Mouse (Mus musculus) embryonic facial prominence, embryonic 12.5 days (tissue): ENCODE results near the gene Srrt. TPM values are rescaled to one million over a fixed set of nuclear protein-coding genes. Genes with fewer than 3 reads are reported as not detected.
A peak's percentile ranks its signal among the peaks of the same experiment; 100 is the strongest.

ENCODE experiments used
- ATAC-seq: fragments of 200-750 bp; cut with Nextera tagmentation; 2 replicates; pipeline ENCODE4 v1.8.0; 2017; ENCODE audit not compliant: insufficient number of reproducible peaks, insufficient read depth, low FRiP score, low TSS enrichment
- H3K27ac ChIP-seq: fragments of 300-500 bp; sonication (generic); 2 replicates; pipeline ENCODE4 v1.5.1; 2016; ENCODE audit warnings: mild to moderate bottlenecking
- H3K27me3 ChIP-seq: fragments of 300-500 bp; sonication (generic); 2 replicates; pipeline ENCODE4 v1.6.1; 2016; ENCODE audit warnings: mild to moderate bottlenecking, moderate library complexity
- H3K36me3 ChIP-seq: fragments of 300-500 bp; sonication (generic); 2 replicates; pipeline ENCODE4 v1.6.1; 2016; ENCODE audit warnings: mild to moderate bottlenecking
- H3K4me1 ChIP-seq: fragments of 300-500 bp; sonication (generic); 2 replicates; pipeline ENCODE4 v1.6.1; 2016
- H3K4me2 ChIP-seq: fragments of 300-500 bp; sonication (generic); replicated peaks from 2 replicates; pipeline ENCODE4 v1.6.1; 2016; ENCODE audit warnings: mild to moderate bottlenecking, moderate library complexity
- H3K4me3 ChIP-seq: fragments of 300-500 bp; sonication (generic); 2 replicates; pipeline ENCODE4 v1.5.1; 2016; ENCODE audit warnings: mild to moderate bottlenecking
- H3K9ac ChIP-seq: fragments of 300-500 bp; sonication (generic); 2 replicates; pipeline ENCODE4 v1.6.1; 2016; ENCODE audit warnings: mild to moderate bottlenecking, moderate library complexity
- H3K9me3 ChIP-seq: fragments of 300-500 bp; sonication (generic); 2 replicates; pipeline ENCODE4 v1.6.1; 2016; ENCODE audit warnings: mild to moderate bottlenecking, moderate library complexity
- WGBS: fragments of 180-500 bp; shearing (Covaris S2); methylation state at CpG from one replicate; pipeline ENCODE4 v1.1.7; 2016; 5-methylcytosine and 5-hydroxymethylcytosine counted together
- polyA plus RNA-seq: library from polyadenylated mRNA; unstranded; fragments of >200 nt; fragmentation: Nextera tagmentation; extraction: Ambion mirVana; gene quantifications from 2 replicates; pipeline ENCODE4 v1.2.1, GENCODE M21; 2016

Gene Srrt
- polyA plus RNA-seq, 1 experiment from 2014 or later, result 171 TPM

- peaks cover 50% of the 10 kb centered on the region for H3K4me1 ChIP-seq
- H3K4me3 ChIP-seq, result peak overlapping the region; percentile 93
- 90% methylated on average over 4 of the region's 4 CpGs for WGBS
- H3K27ac ChIP-seq, result peak overlapping the region; percentile 95
- H3K4me2 ChIP-seq, result peak overlapping the region; percentile 75
- ATAC-seq, result no peak
- peaks cover 6% of the 10 kb centered on the region; the same call in 1 of the 2 replicates for H3K9me3 ChIP-seq
- H3K27me3 ChIP-seq, result no peaks in the 10 kb centered on the region
- peaks cover 51% of the 10 kb centered on the region for H3K36me3 ChIP-seq
- H3K9ac ChIP-seq, result peak overlapping the region; percentile 98; the same call in 1 of the 2 replicates
Observed at GRCm38 (mm10) chr5:137308356-137308755, 882 bp upstream of the Srrt start.

- no peak for ATAC-seq
- Histone ChIP-seq H3K36me3 (peaks cover 68% of the 10 kb centered on the region), H3K4me3 (peak overlapping the region; percentile 93), H3K4me1 (peaks cover 32% of the 10 kb centered on the region), H3K27me3 (no peaks in the 10 kb centered on the region), H3K27ac (peak overlapping the region; percentile 95), H3K9me3 (peaks cover 6% of the 10 kb centered on the region; the same call in 1 of the 2 replicates), H3K9ac (peak overlapping the region; percentile 98), H3K4me2 (peak overlapping the region; percentile 75)
- WGBS, result 14% methylated on average over 12 of the region's 12 CpGs
Observed at GRCm38 (mm10) chr5:137306439-137307005, 952 bp downstream of the Srrt start.

- H3K4me2 ChIP-seq, result peak overlapping the region; percentile 75
- peaks cover 68% of the 10 kb centered on the region for H3K36me3 ChIP-seq
- 77% methylated on average over 3 of the region's 3 CpGs for WGBS
- H3K4me1 ChIP-seq, result peaks cover 32% of the 10 kb centered on the region
- H3K27ac ChIP-seq, result no peak overlapping the region
- H3K4me3 ChIP-seq, result peak overlapping the region; percentile 93
- peaks cover 6% of the 10 kb centered on the region; the same call in 1 of the 2 replicates for H3K9me3 ChIP-seq
- no peaks in the 10 kb centered on the region for H3K27me3 ChIP-seq
- no peak for ATAC-seq
- H3K9ac ChIP-seq, result 0 out of 2 replicates have a peak overlapping the region, but pooled peaks have one; percentile 2
Observed at GRCm38 (mm10) chr5:137305822-137306221, 1.7 kb downstream of the Srrt start.

GRCm38 (mm10) chr5:137304816-137305215 is 2.7 kb downstream of the Srrt start:
- H3K4me3 ChIP-seq, result peak overlapping the region; percentile 93; the same call in 1 of the 2 replicates
- H3K4me1 ChIP-seq, result peaks cover 32% of the 10 kb centered on the region
- H3K27me3 ChIP-seq, result no peaks in the 10 kb centered on the region
- H3K4me2 ChIP-seq, result peak overlapping the region; percentile 75
- ATAC-seq, result no peak
- H3K9me3 ChIP-seq, result peaks cover 6% of the 10 kb centered on the region; the same call in 1 of the 2 replicates
- H3K36me3 ChIP-seq, result peaks cover 68% of the 10 kb centered on the region
- WGBS, result 70% methylated on average over 4 of the region's 4 CpGs
- no peak overlapping the region for H3K27ac ChIP-seq
- H3K9ac ChIP-seq, result peak overlapping the region; percentile 2

GRCm38 (mm10) chr5:137304165-137304564 is 3.3 kb downstream of the Srrt start:
- H3K36me3 ChIP-seq, result peaks cover 68% of the 10 kb centered on the region
- H3K4me1 ChIP-seq, result peaks cover 32% of the 10 kb centered on the region
- H3K27ac ChIP-seq, result no peak overlapping the region
- H3K9ac ChIP-seq, result no peak overlapping the region
- H3K27me3 ChIP-seq, result no peaks in the 10 kb centered on the region
- WGBS, result 88% methylated on average over 3 of the region's 3 CpGs
- ATAC-seq, result no peak
- H3K4me2 ChIP-seq, result no peak overlapping the region; the same call in 1 of the 2 replicates
- H3K9me3 ChIP-seq, result peaks cover 6% of the 10 kb centered on the region; the same call in 1 of the 2 replicates
- H3K4me3 ChIP-seq, result no peak overlapping the region

- ATAC-seq, result no peak
- H3K27me3 ChIP-seq, result no peaks in the 10 kb centered on the region
- peaks cover 32% of the 10 kb centered on the region for H3K4me1 ChIP-seq
- H3K9me3 ChIP-seq, result peaks cover 3% of the 10 kb centered on the region; the same call in 1 of the 2 replicates
- 89% methylated on average over 4 of the region's 4 CpGs for WGBS
- H3K27ac ChIP-seq, result no peak overlapping the region
- H3K4me2 ChIP-seq, result no peak overlapping the region
- peaks cover 68% of the 10 kb centered on the region for H3K36me3 ChIP-seq
- H3K9ac ChIP-seq, result no peak overlapping the region
- no peak overlapping the region for H3K4me3 ChIP-seq
Observed at GRCm38 (mm10) chr5:137303609-137304008, 3.9 kb downstream of the Srrt start.

- no peak overlapping the region for H3K4me2 ChIP-seq
- peaks cover 24% of the 10 kb centered on the region for H3K4me1 ChIP-seq
- WGBS, result 81% methylated on average over 21 of the region's 21 CpGs
- H3K4me3 ChIP-seq, result no peak overlapping the region
- H3K27me3 ChIP-seq, result no peaks in the 10 kb centered on the region
- H3K9ac ChIP-seq, result no peak overlapping the region
- ATAC-seq, result no peak
- H3K9me3 ChIP-seq, result no peaks in the 10 kb centered on the region
- no peak overlapping the region for H3K27ac ChIP-seq
- peaks cover 88% of the 10 kb centered on the region for H3K36me3 ChIP-seq
Observed at GRCm38 (mm10) chr5:137301253-137301652, 6.2 kb downstream of the Srrt start.

GRCm38 (mm10) chr5:137299240-137299639 is 8.2 kb downstream of the Srrt start:
- H3K9ac ChIP-seq, result no peak overlapping the region
- H3K9me3 ChIP-seq, result no peaks in the 10 kb centered on the region
- H3K27me3 ChIP-seq, result no peaks in the 10 kb centered on the region
- peaks cover 13% of the 10 kb centered on the region for H3K4me1 ChIP-seq
- WGBS, result 89% methylated on average over 7 of the region's 7 CpGs
- no peak overlapping the region for H3K4me2 ChIP-seq
- H3K4me3 ChIP-seq, result no peak overlapping the region
- no peak overlapping the region for H3K27ac ChIP-seq
- H3K36me3 ChIP-seq, result peaks cover 89% of the 10 kb centered on the region
- no peak for ATAC-seq

GRCm38 (mm10) chr5:137297126-137297525 is 10.3 kb downstream of the Srrt start:
- Histone ChIP-seq H3K9ac (no peak overlapping the region), H3K9me3 (no peaks in the 10 kb centered on the region), H3K36me3 (peaks cover 71% of the 10 kb centered on the region), H3K4me2 (no peak overlapping the region), H3K4me1 (peaks cover 18% of the 10 kb centered on the region), H3K27ac (no peak overlapping the region), H3K4me3 (no peak overlapping the region), H3K27me3 (peaks cover 7% of the 10 kb centered on the region)
- 91% methylated on average over 14 of the region's 14 CpGs for WGBS
- ATAC-seq, result no peak

GRCm38 (mm10) chr5:137295712-137296111 is 11.8 kb downstream of the Srrt start:
- no peak for ATAC-seq
- Histone ChIP-seq H3K36me3 (peaks cover 57% of the 10 kb centered on the region), H3K4me2 (no peak overlapping the region), H3K9ac (no peak overlapping the region), H3K27ac (no peak overlapping the region), H3K9me3 (no peaks in the 10 kb centered on the region), H3K4me3 (no peak overlapping the region), H3K4me1 (peaks cover 18% of the 10 kb centered on the region), H3K27me3 (peaks cover 21% of the 10 kb centered on the region)
- 92% methylated on average over 15 of the region's 15 CpGs for WGBS

GRCm38 (mm10) chr5:137295296-137295695 is 12.2 kb downstream of the Srrt start:
- H3K4me2 ChIP-seq, result peak overlapping the region; percentile 99
- H3K4me3 ChIP-seq, result peak overlapping the region; percentile 44
- ATAC-seq, result no peak
- peaks cover 18% of the 10 kb centered on the region for H3K4me1 ChIP-seq
- peaks cover 25% of the 10 kb centered on the region for H3K27me3 ChIP-seq
- WGBS, result 82% methylated on average over 9 of the region's 9 CpGs
- H3K9ac ChIP-seq, result peak overlapping the region; percentile 78
- peak overlapping the region; percentile 89 for H3K27ac ChIP-seq
- peaks cover 53% of the 10 kb centered on the region for H3K36me3 ChIP-seq
- H3K9me3 ChIP-seq, result no peaks in the 10 kb centered on the region

- H3K27ac ChIP-seq, result peak overlapping the region; percentile 89
- H3K4me3 ChIP-seq, result peak overlapping the region; percentile 44
- peak; percentile 30; the same call in 1 of the 2 replicates for ATAC-seq
- no peaks in the 10 kb centered on the region for H3K9me3 ChIP-seq
- peaks cover 31% of the 10 kb centered on the region for H3K27me3 ChIP-seq
- H3K36me3 ChIP-seq, result peaks cover 47% of the 10 kb centered on the region
- peak overlapping the region; percentile 99 for H3K4me2 ChIP-seq
- H3K9ac ChIP-seq, result peak overlapping the region; percentile 78
- 8% methylated on average over 18 of the region's 18 CpGs for WGBS
- peaks cover 18% of the 10 kb centered on the region for H3K4me1 ChIP-seq
Observed at GRCm38 (mm10) chr5:137294744-137295093, 12.8 kb downstream of the Srrt start.
